ENCODE assay signal across 21 mouse cellular contexts in genomic region chr4:49637821-49638220, GRCm38 (mm10). TPM values are rescaled to one million over a fixed set of nuclear protein-coding genes. Genes with fewer than 3 reads are reported as not detected.
"Had no signal": no experiment of that assay in that cellular context is flagged by ENCODE, and none has a peak within 500 bp of the region (broad histone marks: within the 10 kb centered on the region; RNA-seq: fewer than 3 reads in every experiment).

No protein-coding gene starts in this region.

- H3K4me3 ChIP-seq: liver, embryonic 15.5 days; lung, embryonic 15.5 days; megakaryocyte, embryonic 14.5 days; midbrain, embryonic 13.5 days; midbrain, embryonic 15.5 days; neural tube, embryonic 12.5 days; stomach, embryonic 15.5 days had no signal

- DNase-seq: liver, postnatal 0 days; lung, adult 2 months; lung, postnatal 14 days; lung, postnatal 36 days; thymus, adult 2 months; thymus, postnatal 25 days; thymus, postnatal 4 days had no signal

- H3K4me1 ChIP-seq: stomach, embryonic 15.5 days had no signal

- H3K27me3 ChIP-seq: liver, embryonic 15.5 days; lung, embryonic 15.5 days; megakaryocyte, embryonic 14.5 days; midbrain, embryonic 13.5 days; midbrain, embryonic 15.5 days; neural tube, embryonic 12.5 days; stomach, embryonic 15.5 days had no signal

- H3K27ac ChIP-seq: liver, embryonic 15.5 days; lung, embryonic 15.5 days; macrophage; midbrain, embryonic 13.5 days; midbrain, embryonic 15.5 days; neural tube, embryonic 12.5 days; stomach, embryonic 15.5 days; stomach, postnatal 0 days had no signal

RNA-seq across cellular contexts. Expression of gene Tmem246, which starts 40.1 kb away (rescaled TPM):
- total RNA-seq: monocyte, adult 5-6 weeks; neutrophil, adult 5-6 weeks had no signal
- polyA plus RNA-seq: macrophage had no signal

RNA-seq across cellular contexts. Expression of gene Ppp3r2, which starts 44.0 kb away (rescaled TPM):
- total RNA-seq: megakaryocyte progenitor cell, adult 5-6 weeks; monocyte, adult 5-6 weeks; neutrophil, adult 5-6 weeks had no signal
- polyA plus RNA-seq: liver, embryonic 15.5 days; liver, postnatal 0 days; lung, adult 2 months; lung, embryonic 15.5 days; macrophage; spleen, adult 2 months; urinary bladder, adult 2 months had no signal
